Mouse (Mus musculus) MEL (cell line): Measurements from ENCODE around the gene Zfp871. TPM values are rescaled to one million over a fixed set of nuclear protein-coding genes. Genes with fewer than 3 reads are reported as not detected.
A peak's percentile ranks its signal among the peaks of the same experiment; 100 is the strongest.

Source experiments
- DNase-seq: peaks from one replicate; pipeline ENCODE4 v3.0.0; 2011; ENCODE audit warnings: low read depth, low spot score
- H3K27ac ChIP-seq: 2 replicates; pipeline ENCODE4 v1.5.1; 2012; ENCODE audit warnings: low read depth, mild to moderate bottlenecking, control low read depth, low read length, moderate library complexity; ENCODE audit not compliant: control insufficient read depth
- H3K27me3 ChIP-seq, 2 experiments: fragments of 150-350 bp in 1 of 2; sonication (generic) in 1 of 2; 2 replicates each; pipeline ENCODE4 v1.6.1; 2012; ENCODE audit warnings: low read length in 2 of 2, mild to moderate bottlenecking in 2 of 2, improper control_type of control experiment in 1 of 2, moderate library complexity in 1 of 2; ENCODE audit not compliant: insufficient read depth in 2 of 2, control insufficient read depth in 1 of 2
- H3K36me3 ChIP-seq, 2 experiments: 2 replicates each; pipeline ENCODE4 v1.6.1; 2012 to 2014; ENCODE audit warnings: low read length in 2 of 2, improper control_type of control experiment in 1 of 2, inconsistent platforms in 1 of 2, mild to moderate bottlenecking in 1 of 2; ENCODE audit not compliant: insufficient read depth in 2 of 2, control insufficient read depth in 1 of 2
- H3K4me1 ChIP-seq, 2 experiments: fragments of 150-350 bp in 1 of 2; sonication (generic) in 1 of 2; 2 replicates each; pipeline ENCODE4 v1.6.1; 2012; ENCODE audit warnings: low read length in 2 of 2, improper control_type of control experiment in 1 of 2, mild to moderate bottlenecking in 1 of 2; ENCODE audit not compliant: insufficient read depth in 2 of 2, control insufficient read depth in 1 of 2
- H3K4me3 ChIP-seq, 2 experiments: fragments of 150-350 bp in 1 of 2; sonication (generic) in 1 of 2; 2 replicates each; pipeline ENCODE4 v1.5.1; 2012; ENCODE audit warnings: low read depth in 2 of 2, low read length in 2 of 2, mild to moderate bottlenecking in 2 of 2, moderate library complexity in 2 of 2, control low read depth in 1 of 2, improper control_type of control experiment in 1 of 2; ENCODE audit not compliant: control insufficient read depth in 1 of 2, insufficient read depth in 1 of 2
- H3K79me2 ChIP-seq: 2 replicates; pipeline ENCODE4 v1.6.1; 2012; ENCODE audit warnings: mild to moderate bottlenecking, low read length, moderate library complexity; ENCODE audit not compliant: control insufficient read depth, poor library complexity, insufficient read depth
- H3K9ac ChIP-seq: 2 replicates; pipeline ENCODE4 v1.6.1; 2012; ENCODE audit warnings: low read depth, mild to moderate bottlenecking, control low read depth, low read length, moderate library complexity; ENCODE audit not compliant: control insufficient read depth, poor library complexity, severe bottlenecking
- H3K9me3 ChIP-seq: fragments of 150-350 bp; sonication (generic); replicated peaks from 2 replicates; pipeline ENCODE4 v1.6.1; 2012; ENCODE audit warnings: mild to moderate bottlenecking, low read length, improper control_type of control experiment, moderate library complexity; ENCODE audit not compliant: insufficient read depth
- CTCF ChIP-seq, 3 experiments: IDR thresholded peaks in 2 of 3; conservative IDR thresholded peaks in 1 of 3; 2 replicates each; pipeline ENCODE4 v1.5.1; 2011 to 2012; ENCODE audit warnings: low read length in 3 of 3, low read depth in 2 of 3, mild to moderate bottlenecking in 2 of 3, improper control_type of control experiment in 1 of 3, inconsistent platforms in 1 of 3, mixed read lengths in 1 of 3, moderate library complexity in 1 of 3; ENCODE audit not compliant: control insufficient read depth in 1 of 3, insufficient read depth in 1 of 3, poor library complexity in 1 of 3, severe bottlenecking in 1 of 3
- ELF1 ChIP-seq: IDR thresholded peaks from 2 replicates; pipeline ENCODE4 v1.6.1; 2014; ENCODE audit warnings: low read depth, mild to moderate bottlenecking, inconsistent platforms, low read length, improper control_type of control experiment, moderate library complexity
- EP300 ChIP-seq, 2 experiments: IDR thresholded peaks; 2 replicates each; pipeline ENCODE4 v1.6.1; 2011; ENCODE audit warnings: improper control_type of control experiment in 2 of 2, low read length in 2 of 2, low read depth in 1 of 2, mild to moderate bottlenecking in 1 of 2
- GATA1 ChIP-seq: IDR thresholded peaks from 2 replicates; pipeline ENCODE4 v1.6.1; 2011; ENCODE audit warnings: low read depth, low read length, improper control_type of control experiment
- HCFC1 ChIP-seq: IDR thresholded peaks from 2 replicates; pipeline ENCODE4 v1.6.1; 2012; ENCODE audit warnings: low read depth, mild to moderate bottlenecking, inconsistent platforms, low read length, improper control_type of control experiment, moderate library complexity
- KAT2A ChIP-seq: conservative IDR thresholded peaks from 2 replicates; pipeline ENCODE4 v1.6.1; 2012; ENCODE audit warnings: low read depth, low read length, improper control_type of control experiment, inconsistent platforms
- MXI1 ChIP-seq: IDR thresholded peaks from 2 replicates; pipeline ENCODE4 v1.6.1; 2011; ENCODE audit warnings: mild to moderate bottlenecking, low read depth, low read length, improper control_type of control experiment
- POLR2AphosphoS5 ChIP-seq: IDR thresholded peaks from 2 replicates; pipeline ENCODE4 v1.6.1; 2012; ENCODE audit warnings: low read depth, borderline replicate concordance, mild to moderate bottlenecking, inconsistent platforms, low read length, moderate library complexity, mixed read lengths
- SIN3A ChIP-seq: IDR thresholded peaks from 2 replicates; pipeline ENCODE4 v1.6.1; 2012; ENCODE audit warnings: low read length, improper control_type of control experiment, inconsistent platforms
- TAL1 ChIP-seq: IDR thresholded peaks from 2 replicates; pipeline ENCODE4 v1.6.1; 2012; ENCODE audit warnings: mild to moderate bottlenecking, inconsistent platforms, low read length, moderate library complexity, mixed read lengths
- TCF12 ChIP-seq: IDR thresholded peaks from 2 replicates; pipeline ENCODE4 v1.6.1; 2014; ENCODE audit warnings: low read depth, mild to moderate bottlenecking, inconsistent platforms, low read length, improper control_type of control experiment, moderate library complexity
- UBTF ChIP-seq: IDR thresholded peaks from 2 replicates; pipeline ENCODE4 v1.6.1; 2012; ENCODE audit warnings: low read depth, mild to moderate bottlenecking, inconsistent platforms, low read length, improper control_type of control experiment, moderate library complexity, borderline replicate concordance; ENCODE audit not compliant: insufficient read depth
- USF1 ChIP-seq: IDR thresholded peaks from 2 replicates; pipeline ENCODE4 v1.6.1; 2014; ENCODE audit warnings: low read depth, mild to moderate bottlenecking, inconsistent platforms, low read length, improper control_type of control experiment, moderate library complexity
- ZKSCAN1 ChIP-seq: IDR thresholded peaks from 2 replicates; pipeline ENCODE4 v1.6.1; 2012; ENCODE audit warnings: low read depth, mild to moderate bottlenecking, inconsistent platforms, low read length, improper control_type of control experiment, moderate library complexity
- ZNF384 ChIP-seq: IDR thresholded peaks from 2 replicates; pipeline ENCODE4 v1.6.1; 2012; ENCODE audit warnings: low read depth, mild to moderate bottlenecking, inconsistent platforms, low read length, improper control_type of control experiment
- polyA plus RNA-seq, 2 experiments: library from polyadenylated mRNA; stranded (reverse) in 1 of 2; unstranded in 1 of 2; fragments of >175 nt in 1 of 2; fragments of >200 nt in 1 of 2; gene quantifications; 2 replicates each; pipeline versions ENCODE4 v1.2.1 to v1.2.4; 2012; ENCODE audit warnings: low replicate concordance in 2 of 2, low read depth in 1 of 2; ENCODE audit not compliant: insufficient read length in 2 of 2, insufficient read depth in 1 of 2, missing spikeins in 1 of 2
- total RNA-seq: library from RNA; depleted of rRNA; stranded (reverse); fragments of 300-350 nt; gene quantifications from 2 replicates; pipeline ENCODE4 v1.2.3, GENCODE M21; 2012

Gene Zfp871
- total and polyA plus RNA-seq, 3 experiments: 8.8 to 16.9 (median 12.2) TPM

GRCm38 (mm10) chr17:32787436-32788093, 522 bp downstream of the Zfp871 start:
- peak overlapping the region; percentile 83 for H3K9ac ChIP-seq
- peaks cover 2 to 11% of the 10 kb centered on the region in 2 experiments for H3K4me1 ChIP-seq
- DNase-seq: peak; percentile 61
- no peak for TF ChIP-seq TAL1
- no peak for TF ChIP-seq POLR2AphosphoS5
- no peak for TF ChIP-seq MXI1
- no peak for TF ChIP-seq GATA1
- TF ChIP-seq ELF1: no peak
- TF ChIP-seq UBTF: no peak
- TF ChIP-seq TCF12: no peak
- no peak for TF ChIP-seq USF1
- no peak for TF ChIP-seq CTCF (IDR thresholded peaks at IDR 0.05 in 2 of 3, conservative IDR thresholded peaks at IDR 0.05 in 1 of 3; ENCODE audit: control insufficient read depth in 1 of 3, insufficient read depth in 1 of 3, low read depth in 2 of 3, low read length in 3 of 3, poor library complexity in 1 of 3, severe bottlenecking in 1 of 3)
- TF ChIP-seq HCFC1: no peak
- TF ChIP-seq ZKSCAN1: no peak
- no peak for TF ChIP-seq KAT2A
- peaks cover 44% of the 10 kb centered on the region for H3K79me2 ChIP-seq
- peaks cover 16 to 26% of the 10 kb centered on the region in 2 experiments for H3K36me3 ChIP-seq
- H3K27me3 ChIP-seq: 0 out of 4 replicates have a peak, but pooled peaks cover 0 to 1% of the 10 kb centered on the region in 2 experiments
- H3K27ac ChIP-seq: peak overlapping the region; percentile 82
- no peaks in the 10 kb centered on the region for H3K9me3 ChIP-seq
- peak overlapping the region; percentile 54 to 76 for H3K4me3 ChIP-seq

GRCm38 (mm10) chr17:32786944-32787343, 1.1 kb downstream of the Zfp871 start:
- H3K79me2 ChIP-seq: peaks cover 48% of the 10 kb centered on the region
- DNase-seq: no peak
- H3K9me3 ChIP-seq: no peaks in the 10 kb centered on the region
- peaks cover 2 to 11% of the 10 kb centered on the region in 2 experiments for H3K4me1 ChIP-seq
- H3K9ac ChIP-seq: peak overlapping the region; percentile 83
- TF ChIP-seq ZNF384: peak; percentile 67; the same call in 1 of the 2 replicates
- 0 out of 2 replicates have a peak, but pooled peaks have one; percentile 2 for TF ChIP-seq SIN3A
- no peak for TF ChIP-seq EP300 (IDR thresholded peaks at IDR 0.05; ENCODE audit: low read depth in 1 of 2, low read length in 2 of 2)
- 0 out of 4 replicates have a peak, but pooled peaks cover 0 to 1% of the 10 kb centered on the region in 2 experiments for H3K27me3 ChIP-seq
- H3K27ac ChIP-seq: no peak overlapping the region
- peak overlapping the region; percentile 54 to 76 for H3K4me3 ChIP-seq
- H3K36me3 ChIP-seq: peaks cover 16 to 28% of the 10 kb centered on the region in 2 experiments
